In genomic region chr4:123856888-123857287, GRCm38 (mm10) we compare ENCODE assay signal across 23 mouse cellular contexts. TPM values are rescaled to one million over a fixed set of nuclear protein-coding genes. Genes with fewer than 3 reads are reported as not detected.
"Had no signal": no experiment of that assay in that cellular context is flagged by ENCODE, and none has a peak within 500 bp of the region (broad histone marks: within the 10 kb centered on the region; RNA-seq: fewer than 3 reads in every experiment).

No protein-coding gene starts in this region.

- H3K9me3 ChIP-seq: midbrain, embryonic 12.5 days; neural tube, embryonic 13.5 days; neural tube, embryonic 15.5 days had no signal

- H3K27ac ChIP-seq: midbrain, embryonic 10.5 days; midbrain, embryonic 12.5 days; neural tube, embryonic 13.5 days; neural tube, embryonic 15.5 days had no signal

- ATAC-seq: midbrain, embryonic 16.5 days had no signal

- H3K36me3 ChIP-seq: midbrain, embryonic 10.5 days; midbrain, embryonic 12.5 days; neural tube, embryonic 13.5 days; neural tube, embryonic 15.5 days had no signal

- H3K27me3 ChIP-seq: midbrain, embryonic 12.5 days; neural tube, embryonic 13.5 days; neural tube, embryonic 15.5 days had no signal

- H3K4me3 ChIP-seq: midbrain, embryonic 10.5 days; midbrain, embryonic 12.5 days; myocyte; neural tube, embryonic 13.5 days; neural tube, embryonic 15.5 days had no signal

- H3K9ac ChIP-seq: lung, embryonic 14.5 days; midbrain, embryonic 12.5 days; neural tube, embryonic 13.5 days; neural tube, embryonic 15.5 days had no signal

- DNase-seq: lung, adult 18-20 months; lung, embryonic 14.5 days; lung, postnatal 10 days; lung, postnatal 4 days; midbrain, embryonic 14.5 days; right cerebral cortex, adult 18-20 months; right cerebral cortex, postnatal 25 days; right cerebral cortex, postnatal 4 days; spleen, adult 18-20 months; thymus, adult 18-20 months; thymus, postnatal 14 days; thymus, postnatal 36 days had no signal

- H3K4me1 ChIP-seq: midbrain, embryonic 10.5 days; midbrain, embryonic 12.5 days; neural tube, embryonic 13.5 days; neural tube, embryonic 15.5 days had no signal

- H3K4me2 ChIP-seq: lung, embryonic 14.5 days; midbrain, embryonic 12.5 days; neural tube, embryonic 13.5 days; neural tube, embryonic 15.5 days had no signal

RNA-seq across cellular contexts. Expression of gene 4933427I04Rik, which starts 2.6 kb away (rescaled TPM):
- polyA plus RNA-seq: liver, embryonic 16.5 days; lung, embryonic 14.5 days; lung, embryonic 16.5 days; midbrain, embryonic 10.5 days; midbrain, embryonic 12.5 days; myocyte; neural tube, embryonic 11.5 days; small intestine, adult 2 months; thymus, postnatal 0 days had no signal
